Mouse (Mus musculus) frontal cortex, adult (tissue): ENCODE results near the gene Plin3.

Source experiments
- ATAC-seq: cut with Nextera tagmentation; 2 replicates; pipeline ENCODE4 v1.9.2; 2017; ENCODE audit warnings: mild to moderate bottlenecking, moderate library complexity, mixed read lengths; ENCODE audit not compliant: low TSS enrichment

Gene Plin3

DNA sequence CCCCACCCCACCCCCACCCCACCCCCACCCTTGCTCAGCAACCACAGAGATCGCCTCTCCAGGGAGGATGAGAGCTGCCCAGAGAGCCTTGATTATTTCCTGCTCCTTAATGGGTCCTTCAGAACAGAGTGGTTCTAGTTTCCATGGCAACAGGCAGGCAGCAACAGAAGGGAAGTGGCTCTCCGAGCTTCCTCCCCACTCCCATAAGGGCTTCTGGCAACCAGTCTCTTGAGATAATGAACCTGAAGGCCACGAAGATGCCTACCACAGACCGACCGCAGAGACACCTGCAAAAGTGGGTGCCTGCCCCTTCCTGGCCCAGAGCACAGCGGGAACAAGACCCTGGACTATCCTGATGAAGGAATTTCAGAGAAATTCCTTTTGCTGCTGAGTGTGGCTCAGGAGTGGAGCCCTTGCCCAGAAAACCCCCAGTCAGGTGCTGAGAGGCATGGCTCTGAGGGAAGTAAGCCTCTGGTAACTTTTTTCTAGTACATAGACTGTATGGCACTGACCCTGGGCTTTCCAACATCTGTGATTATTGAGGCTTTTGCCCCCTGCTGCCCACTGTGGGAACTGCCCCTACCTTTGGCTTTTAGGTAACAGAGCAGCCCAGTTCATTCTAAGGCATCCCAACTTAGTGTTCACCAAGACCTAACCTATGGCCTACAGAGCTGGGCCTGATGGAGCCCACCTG lies 41.4 kb downstream of the Plin3 start:
- peak; percentile 64 for ATAC-seq

DNA sequence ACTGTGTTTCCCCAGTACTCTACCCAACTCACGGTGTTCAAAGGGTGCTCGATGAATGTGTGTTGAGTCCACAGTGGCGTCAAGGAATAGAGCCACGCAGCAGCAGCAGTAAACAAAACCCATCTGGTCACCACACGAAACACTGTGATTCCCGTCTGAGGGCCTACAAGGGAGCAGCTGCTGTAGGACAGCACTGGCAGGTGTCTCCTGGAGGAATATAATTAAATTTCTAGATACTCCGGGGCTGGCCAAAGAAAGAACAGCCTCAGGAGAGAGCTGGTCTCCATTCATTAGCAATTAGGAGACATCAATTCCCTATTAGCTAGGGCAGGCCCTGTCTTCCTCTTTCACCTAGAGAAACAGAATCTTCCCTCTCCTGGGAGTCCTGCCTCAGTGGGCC lies 47.1 kb downstream of the Plin3 start:
- ATAC-seq: no peak

DNA sequence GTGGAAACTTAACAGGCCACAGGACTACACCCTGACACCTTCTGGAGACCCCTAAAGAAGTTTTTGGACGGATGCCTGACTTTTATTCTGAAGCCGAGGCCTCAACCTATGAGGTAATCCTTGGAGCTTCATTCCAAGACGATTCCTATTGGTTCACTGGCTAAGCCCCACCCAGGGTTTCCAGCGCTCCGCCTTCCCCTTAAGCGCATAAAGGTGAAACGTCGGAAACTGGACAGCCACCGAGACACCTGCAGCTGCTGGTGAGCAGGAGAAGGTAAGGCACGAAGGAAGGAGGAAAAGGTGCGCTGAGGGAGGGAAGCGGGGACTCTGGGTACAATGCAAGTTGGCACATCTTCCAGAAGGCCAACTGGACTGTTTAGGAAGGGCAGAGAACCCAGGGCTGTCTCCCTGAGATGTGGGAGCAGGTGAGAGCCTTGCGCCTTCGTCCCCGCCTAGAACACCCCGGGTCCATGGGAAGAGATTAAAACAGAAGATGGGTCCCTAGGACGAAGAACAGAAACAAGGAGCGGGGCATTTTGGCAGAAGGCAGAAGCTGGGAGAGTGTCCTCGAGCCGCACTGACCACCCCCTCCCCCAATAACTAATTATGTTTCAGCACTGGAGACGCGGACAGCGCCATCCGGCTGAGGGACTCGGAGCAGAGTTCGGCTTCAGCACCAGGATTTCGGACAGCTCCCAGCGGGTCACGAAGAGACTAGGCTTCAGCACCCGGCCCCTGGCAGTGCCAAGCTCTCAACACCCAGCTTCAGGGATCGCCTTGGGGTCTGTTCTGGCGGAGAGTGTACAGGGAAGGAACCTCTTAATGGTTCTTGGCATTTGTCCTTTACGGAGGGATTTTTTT lies 50.9 kb downstream of the Plin3 start:
- peak; percentile 95 for ATAC-seq

DNA sequence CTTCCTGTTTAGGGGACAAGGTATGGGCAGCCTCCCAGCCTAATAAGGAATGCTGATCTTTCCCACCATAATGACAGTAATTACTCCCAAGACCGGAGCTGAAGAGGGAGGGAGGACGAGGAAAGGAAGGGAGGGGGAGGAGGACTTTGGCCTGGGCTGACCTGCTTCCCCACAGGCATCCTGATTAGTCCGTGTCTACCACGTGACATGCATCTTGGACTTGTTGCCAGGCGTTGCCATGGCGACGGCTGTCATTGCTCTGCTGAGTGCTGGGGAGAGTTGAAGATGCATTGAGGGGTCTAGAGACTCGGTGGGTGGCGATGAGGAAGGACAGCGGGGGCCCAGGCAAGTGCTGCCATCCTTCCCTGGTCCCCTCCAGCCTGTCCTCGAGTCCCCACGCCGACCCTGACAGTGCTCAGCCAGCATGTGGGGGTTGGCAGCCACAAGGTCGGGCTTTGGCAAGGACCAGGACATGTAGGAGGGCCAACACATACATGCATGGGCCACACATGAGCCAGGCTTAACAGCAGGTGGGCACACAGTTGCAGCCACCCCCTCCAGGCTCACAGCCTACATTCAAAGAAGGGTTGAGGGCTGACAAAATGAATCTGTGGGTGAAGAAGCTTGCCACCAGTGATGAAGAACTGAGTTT lies 58.7 kb downstream of the Plin3 start:
- ATAC-seq: peak; percentile 86

DNA sequence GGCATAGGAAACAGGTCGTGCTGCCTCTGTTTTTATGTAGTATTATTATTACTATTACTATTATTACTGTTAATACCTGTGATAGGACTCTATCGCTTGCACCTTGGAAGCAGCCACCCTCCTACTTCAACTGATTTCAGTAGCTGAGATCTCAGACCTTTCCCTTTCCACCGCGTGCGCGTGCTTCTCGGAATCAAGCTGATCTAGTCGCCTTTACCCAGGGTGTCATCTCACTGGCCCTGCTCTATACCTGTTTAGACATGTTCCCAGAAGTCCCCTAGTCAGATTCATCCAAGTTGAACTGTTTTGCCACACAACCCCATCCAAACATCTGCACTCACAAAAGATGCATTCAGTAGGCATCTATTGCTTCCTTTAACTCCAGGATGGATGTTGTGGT lies 59.3 kb downstream of the Plin3 start:
- ATAC-seq: peak; percentile 8; the same call in 1 of the 2 replicates

DNA sequence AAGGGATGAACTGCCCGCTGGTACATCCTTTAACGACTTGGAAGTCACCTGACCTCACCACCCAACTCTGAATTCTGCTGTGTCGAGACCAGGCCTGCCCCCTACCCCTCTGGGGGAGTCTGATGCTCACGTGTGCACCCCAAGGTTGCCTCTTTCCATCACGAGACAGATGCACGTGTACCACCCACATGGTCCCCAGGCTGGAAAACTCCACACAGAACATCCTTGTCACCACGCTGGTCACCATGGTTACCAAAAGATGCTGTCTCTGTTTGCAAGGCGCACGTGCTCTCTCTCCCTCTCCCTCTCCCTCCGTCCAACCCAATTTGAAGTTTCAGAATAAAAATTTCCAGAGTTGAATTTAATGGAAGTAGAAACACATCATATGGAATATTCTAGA lies 62.7 kb downstream of the Plin3 start:
- peak; percentile 71 for ATAC-seq
